Mouse (Mus musculus): Measurements from ENCODE around the gene Bmp3.

The Bmp3 gene

DNA sequence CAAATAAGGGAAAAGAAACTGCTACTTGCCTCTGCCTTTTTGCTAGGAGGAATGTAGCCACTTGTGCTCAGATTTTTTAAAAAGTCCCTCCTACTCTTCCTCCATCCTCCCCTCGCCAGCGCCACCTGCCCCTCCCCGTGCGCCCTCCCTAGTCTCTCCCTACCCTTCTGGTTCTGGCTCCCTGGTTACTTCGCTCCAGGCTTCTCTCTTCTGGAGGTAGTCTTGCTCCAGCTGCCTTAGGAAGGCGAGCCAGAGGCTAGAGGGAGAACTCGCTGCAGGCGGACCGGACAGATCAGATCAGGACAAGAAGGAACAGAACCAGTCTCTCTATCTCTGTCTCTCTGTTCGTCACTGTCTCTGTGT, at the start of gene Bmp3:
TSS of gene Bmp3 (plus strand) at position 152 of the 363 bp plus-strand sequence.
- in situ Hi-C loops (cut with MseI, MboI), result loop anchor here (25.0 kb wide), 1 partner anchor 667 kb away; no protein-coding TSS in a partner anchor

DNA sequence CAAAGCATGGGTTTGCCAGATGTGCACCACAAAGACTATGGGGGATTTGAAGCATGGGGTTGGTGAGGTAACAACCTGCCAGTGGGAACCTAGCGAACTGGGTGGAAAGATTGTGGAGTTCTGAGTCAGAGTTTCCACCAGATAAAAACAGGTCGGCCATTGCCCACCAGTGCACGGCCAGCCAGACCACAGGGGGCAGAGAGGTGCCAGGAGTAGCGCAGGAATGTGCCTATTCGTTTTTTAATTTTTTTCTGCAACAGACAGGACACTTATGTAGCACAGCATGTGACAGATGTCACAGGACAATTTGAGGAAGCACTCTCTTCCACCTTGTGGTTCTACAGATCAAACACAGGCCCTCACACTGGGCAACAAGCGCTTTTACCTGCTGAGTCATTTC, 49.5 kb upstream of the Bmp3 start:
- in situ Hi-C loops (cut with MseI, MboI), result no loop called here

DNA sequence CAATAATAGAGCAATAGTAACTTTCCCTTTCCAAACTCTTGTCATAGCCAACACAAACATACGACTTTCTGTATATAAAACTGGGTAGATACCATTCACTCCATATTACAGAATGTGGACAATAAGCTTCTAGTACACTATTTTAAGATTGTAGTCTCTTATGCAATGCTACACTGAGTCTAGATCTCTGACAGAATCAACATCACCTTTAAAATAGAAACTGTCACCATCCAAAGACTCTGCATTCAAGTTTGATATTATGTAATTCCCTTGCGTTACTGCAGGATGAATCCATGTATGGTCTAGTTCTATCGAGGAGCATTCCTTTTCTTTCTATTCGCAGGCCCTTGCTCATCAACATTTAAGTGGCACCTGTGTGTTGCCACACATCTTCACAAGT, 47.7 kb upstream of the Bmp3 start:
- in situ Hi-C loops (cut with MseI, MboI), result no loop called here

DNA sequence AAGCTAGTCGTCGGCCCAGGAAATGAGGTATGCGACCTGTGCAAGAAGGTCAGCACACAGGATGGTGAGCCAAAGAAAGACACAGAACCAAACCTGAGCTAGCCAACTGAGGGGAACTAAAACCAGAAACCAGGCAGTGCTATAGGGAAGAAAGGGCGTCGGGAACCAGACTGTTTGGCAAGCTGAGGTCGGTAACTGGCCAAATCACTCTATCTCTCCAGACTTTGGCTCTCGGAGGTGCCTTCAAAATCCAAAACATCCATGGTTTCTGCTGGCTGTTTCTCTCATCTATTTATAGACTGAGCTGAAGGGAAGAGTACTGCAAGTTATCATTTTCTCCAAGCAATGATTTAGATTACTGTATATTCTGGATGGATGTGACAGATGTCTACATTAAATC, 47.2 kb upstream of the Bmp3 start:
- in situ Hi-C loops (cut with MseI, MboI), result no loop called here

DNA sequence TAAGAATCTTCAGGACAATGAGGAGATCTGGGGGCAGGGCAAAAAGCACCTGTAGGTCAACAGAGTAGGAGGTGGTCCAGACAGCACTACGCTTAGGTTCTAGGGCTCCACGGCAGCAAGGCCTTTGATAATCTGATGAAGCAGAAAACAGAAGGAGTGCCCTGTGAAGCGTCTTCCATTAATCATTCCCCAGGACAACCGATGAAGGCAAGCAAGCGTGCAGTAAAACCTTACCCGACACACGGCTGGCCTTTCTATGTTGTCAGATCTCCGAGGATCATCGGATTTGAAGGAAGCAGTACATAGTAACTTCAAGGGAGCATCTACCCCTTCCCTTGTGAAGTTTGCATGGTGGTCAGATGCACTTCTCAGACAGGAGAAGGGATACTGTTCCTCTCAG, 46.3 kb upstream of the Bmp3 start:
- in situ Hi-C loops (cut with MseI, MboI), result no loop called here

DNA sequence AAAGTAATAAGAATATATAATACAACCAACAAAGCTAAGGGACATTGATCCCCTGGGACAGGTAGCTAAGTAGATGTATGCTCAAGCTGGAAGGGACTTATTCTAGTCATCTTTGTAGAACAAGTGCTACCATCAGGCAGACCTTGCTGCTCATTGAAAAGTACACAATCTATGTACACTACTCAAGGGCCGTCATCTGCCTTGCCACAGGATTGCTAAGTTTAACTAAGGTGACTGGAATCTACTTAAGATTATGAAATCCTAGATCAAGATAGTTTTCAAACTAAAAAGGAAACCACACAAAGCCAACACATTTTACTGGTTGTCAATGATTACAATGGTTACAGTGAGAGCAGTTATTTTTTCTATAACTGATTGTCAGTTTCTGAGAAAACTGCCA, 41.8 kb upstream of the Bmp3 start:
- in situ Hi-C loops (cut with MseI, MboI), result no loop called here

DNA sequence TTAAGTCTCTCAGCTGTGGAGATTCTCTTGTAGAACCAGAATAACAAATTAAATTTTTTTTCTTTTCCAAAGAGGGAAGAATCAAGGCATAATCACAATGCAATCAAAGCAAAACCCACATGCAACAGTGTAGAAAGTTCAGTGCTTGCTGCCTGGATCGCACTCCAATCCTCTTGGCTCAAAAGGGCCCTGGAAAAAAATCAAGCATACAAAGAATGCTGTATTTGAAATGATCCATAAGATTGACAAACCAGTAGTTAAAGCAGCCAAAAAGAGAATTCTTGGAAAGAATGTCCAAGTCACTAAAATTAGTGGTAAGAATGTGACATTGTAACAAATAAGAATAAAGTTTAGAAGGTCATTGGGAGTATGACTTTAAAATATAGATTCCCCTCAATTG, 38.9 kb upstream of the Bmp3 start:
- in situ Hi-C loops (cut with MseI, MboI), result no loop called here

DNA sequence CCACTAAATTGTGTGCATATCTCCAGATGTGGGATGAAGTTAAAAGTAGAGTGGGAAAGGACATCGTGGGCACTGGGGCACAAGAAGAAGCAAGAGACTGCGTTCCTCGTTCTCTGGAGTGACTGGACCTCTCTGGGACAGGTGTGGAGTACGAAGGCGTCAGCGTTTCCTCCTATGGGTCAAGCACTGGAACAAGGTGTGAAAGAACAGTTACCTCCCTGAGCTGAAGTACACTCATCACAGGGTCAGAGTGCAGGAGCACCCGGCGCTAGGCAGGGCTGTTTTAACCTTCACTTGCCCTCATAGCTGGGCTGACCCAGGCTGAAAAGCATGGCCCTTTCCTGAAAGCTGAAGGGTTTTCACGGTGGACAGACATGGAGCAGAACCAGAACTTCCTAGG, 20.5 kb upstream of the Bmp3 start:
- in situ Hi-C loops (cut with MseI, MboI), result no loop called here

DNA sequence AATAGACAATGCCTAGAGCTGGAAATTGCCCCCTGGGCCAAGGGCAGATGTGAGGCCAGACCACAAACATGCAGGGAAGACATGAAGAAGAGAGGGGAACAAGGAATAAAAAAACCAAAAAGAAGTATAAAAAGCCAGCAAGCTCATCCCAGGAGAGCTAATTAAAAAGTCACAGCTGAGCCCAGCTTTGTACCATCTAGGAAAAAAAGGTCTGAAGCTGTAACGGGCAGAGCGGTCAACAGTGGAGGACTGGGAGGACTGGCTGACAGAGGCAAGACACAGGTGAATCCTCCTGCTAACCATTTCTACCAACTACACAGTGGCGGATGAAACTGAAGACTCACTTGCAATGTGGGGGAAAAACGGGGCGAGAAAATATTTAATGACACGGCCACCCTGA, 19.9 kb upstream of the Bmp3 start:
- in situ Hi-C loops (cut with MseI, MboI), result no loop called here

DNA sequence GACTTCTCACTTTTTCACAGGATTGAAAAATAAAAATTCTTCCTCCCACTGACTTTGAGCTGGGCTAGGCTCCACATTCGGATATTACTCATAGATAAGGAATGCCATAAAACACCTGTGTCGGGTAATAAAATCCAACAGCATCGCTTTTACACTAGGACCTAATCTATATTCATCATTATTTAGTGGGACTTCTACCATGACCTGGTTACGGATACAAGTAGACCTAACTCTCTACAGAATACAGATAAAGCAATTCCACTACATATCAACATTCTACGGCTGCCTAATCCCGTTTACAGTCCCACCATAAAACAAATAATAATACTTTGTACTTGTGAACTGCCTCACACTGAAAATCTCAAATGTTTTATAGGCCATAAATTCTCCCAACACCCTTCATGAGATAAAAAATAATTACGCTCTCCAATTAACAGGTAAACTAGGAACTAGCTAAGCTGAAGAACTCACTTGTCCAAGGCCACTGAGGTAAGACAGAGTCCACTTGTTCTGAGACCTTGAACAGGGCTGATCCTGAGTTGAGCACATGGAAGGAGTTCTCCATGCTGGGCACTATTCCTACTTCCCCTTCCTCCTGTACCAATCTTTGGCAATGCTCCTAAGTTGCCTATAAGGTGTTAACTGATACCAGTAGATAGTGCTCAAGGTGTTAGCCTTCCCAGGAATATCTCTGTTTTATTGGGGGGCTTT, 11.5 kb upstream of the Bmp3 start:
- in situ Hi-C loops (cut with MseI, MboI), result no loop called here

DNA sequence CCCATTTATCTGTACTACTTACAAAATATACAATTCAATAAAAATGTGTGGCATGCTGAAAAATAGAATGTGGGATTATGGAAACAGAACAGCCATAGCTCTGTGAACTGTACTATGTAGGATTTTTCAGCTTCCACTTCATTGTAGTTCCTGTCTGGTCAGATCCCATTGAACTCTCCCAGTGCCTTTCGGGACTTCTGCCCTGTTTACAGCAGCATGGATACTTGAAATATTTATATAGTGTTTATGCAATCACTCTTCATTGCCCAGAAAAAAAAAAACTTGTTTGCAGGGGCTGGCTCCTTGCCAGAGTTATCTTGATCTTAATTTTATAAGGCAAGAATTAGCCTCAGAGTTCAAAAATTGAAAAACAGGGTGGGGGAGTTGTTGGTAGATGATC, 9.6 kb upstream of the Bmp3 start:
- in situ Hi-C loops (cut with MseI, MboI), result no loop called here

DNA sequence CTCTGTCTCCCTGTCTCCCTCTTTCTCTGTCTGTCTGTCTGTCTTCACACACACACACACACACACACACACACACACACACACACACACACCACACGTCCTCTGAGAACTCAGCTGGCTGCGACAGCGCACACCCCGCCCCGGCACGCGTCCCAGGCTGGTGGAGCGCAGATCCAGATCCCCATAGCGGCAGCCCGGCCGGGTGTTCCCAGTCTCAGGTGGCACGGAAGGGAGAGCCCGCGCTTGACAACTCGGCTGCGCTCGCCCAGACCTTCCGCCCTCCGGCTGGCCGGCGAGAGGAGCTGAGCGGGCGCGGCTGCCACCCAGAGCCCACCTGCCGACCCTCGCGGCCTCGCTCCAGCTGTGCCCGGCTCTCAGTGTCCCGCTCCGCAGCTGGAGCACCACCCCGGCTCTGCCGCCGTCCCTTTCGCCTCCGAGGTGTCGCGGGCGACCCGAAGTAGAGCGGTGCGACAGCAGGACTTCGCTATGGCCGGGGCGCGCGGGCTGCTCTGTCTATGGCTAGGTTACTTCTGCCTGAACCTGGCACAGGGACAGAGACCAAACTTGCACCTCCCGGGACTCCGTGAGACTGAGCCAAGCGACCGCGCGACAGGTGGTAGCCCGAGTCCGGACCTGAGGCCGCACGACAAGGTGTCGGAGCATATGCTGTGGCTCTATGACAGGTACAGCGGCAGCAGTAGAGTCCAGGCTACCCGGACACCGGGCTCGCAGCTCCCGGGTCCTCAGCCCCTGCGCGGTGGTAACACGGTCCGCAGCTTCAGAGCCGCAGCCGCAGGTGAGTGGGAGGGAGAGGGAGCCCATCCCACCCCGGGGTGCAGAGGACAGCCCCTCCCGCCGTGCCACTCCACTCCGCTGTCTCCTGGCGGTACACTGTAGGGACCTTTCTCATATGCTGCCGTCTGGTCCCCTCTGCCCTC, 681 bp downstream of the Bmp3 start:
- in situ Hi-C loops (cut with MseI, MboI), result loop anchor here (25.0 kb wide), 1 partner anchor 668 kb away; no protein-coding TSS in a partner anchor

DNA sequence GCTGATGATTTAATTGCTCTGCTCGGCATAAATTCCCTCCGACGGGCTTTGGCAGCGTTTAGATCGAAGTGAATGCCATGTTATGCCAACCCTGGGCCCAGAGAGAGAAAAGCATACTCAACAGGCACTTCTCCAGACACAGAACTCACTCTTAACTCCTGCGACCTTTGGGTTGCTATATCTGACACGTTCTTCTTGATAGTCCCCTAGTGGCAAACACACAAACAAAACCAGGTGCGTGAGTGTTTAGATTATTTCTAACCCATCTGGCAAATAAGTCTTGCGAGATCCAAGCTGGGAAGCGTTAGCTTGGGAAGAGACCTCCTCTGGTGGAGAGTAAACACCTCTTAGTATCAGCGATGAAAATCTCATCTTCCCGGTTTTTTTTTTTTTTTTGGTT, 1.5 kb downstream of the Bmp3 start:
- in situ Hi-C loops (cut with MseI, MboI), result loop anchor here (25.0 kb wide), 1 partner anchor 668 kb away; no protein-coding TSS in a partner anchor

DNA sequence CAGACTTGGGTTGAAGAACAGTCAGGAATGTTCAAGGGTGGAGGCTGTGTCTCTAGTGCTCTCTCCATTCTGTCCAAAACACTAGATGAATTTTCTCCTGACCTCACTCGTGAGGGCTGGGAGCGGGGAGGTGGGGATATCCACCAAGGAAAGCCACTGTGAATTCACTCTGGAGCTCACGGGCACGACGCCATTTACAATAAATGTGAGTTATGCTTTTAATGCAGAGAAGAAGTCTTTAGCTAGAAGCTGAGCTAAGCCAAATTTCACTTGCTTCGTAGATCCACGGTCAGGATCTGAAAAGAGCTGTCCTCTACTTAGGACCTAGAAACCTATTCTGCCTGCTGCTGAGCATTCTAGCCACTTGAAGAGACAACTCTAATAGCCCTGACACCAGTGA, 2.1 kb downstream of the Bmp3 start:
- in situ Hi-C loops (cut with MseI, MboI), result loop anchor here (25.0 kb wide), 1 partner anchor 669 kb away; no protein-coding TSS in a partner anchor

DNA sequence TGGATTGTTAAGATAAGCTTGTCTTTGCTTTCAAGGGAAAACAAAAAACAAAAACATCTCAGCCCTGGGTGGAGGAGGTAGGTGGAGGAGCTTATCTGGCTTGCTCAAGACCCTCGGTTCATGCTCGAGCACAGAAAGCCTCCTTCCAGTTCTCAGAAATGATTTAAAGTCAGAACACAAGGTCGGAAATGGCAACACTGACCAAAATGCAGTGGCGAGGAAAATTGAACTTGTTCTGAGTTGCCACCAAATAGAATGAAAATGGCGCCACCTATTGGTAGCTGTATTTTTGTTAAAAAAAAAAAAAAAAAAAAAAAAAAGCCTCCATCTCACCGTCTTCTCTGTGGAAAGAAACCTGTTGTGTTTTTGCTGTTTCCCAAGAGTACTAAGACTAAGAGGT, 9.7 kb downstream of the Bmp3 start:
- in situ Hi-C loops (cut with MseI, MboI), result loop anchor here (25.0 kb wide), 1 partner anchor 677 kb away; no protein-coding TSS in a partner anchor

DNA sequence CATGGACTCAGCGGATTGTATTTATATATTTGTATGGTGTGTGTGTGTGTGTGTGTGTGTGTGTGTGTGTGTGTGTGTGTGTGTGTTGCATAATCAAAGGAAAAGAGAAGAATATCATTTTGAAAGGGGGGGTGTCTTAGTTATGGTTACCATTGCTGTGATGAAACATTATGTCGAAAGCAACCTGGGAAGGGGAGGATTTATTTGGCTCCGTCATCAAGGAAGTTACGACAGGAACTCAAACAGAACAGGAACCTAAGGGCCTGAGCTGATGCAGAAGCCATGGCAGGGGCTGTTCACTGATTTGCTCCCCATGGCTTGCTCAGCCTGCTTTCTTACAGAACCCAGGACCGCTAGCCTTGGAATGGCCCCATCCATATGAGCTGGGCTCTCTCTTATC, 10.9 kb downstream of the Bmp3 start:
- in situ Hi-C loops (cut with MseI, MboI), result loop anchor here (25.0 kb wide), 1 partner anchor 678 kb away; no protein-coding TSS in a partner anchor

DNA sequence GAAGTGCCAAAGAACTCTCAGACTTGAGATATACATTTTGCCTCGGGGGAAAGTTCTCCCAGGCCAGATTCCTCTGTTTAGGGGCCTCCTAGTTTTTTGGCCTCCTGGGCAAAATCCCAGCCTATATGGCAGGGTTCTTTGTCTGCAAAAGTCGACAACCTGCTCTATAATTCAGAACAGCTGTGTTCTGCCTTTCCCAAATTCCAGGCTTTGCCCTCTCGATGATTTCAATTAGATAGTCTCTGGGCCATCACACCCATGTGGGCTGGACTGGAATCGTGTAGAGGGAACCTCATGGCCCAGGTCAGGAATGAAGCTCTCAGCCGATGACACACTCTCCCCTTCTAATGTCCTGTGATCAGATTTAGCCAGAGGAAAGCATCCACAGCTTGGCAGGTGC, 21.8 kb downstream of the Bmp3 start:
- in situ Hi-C loops (cut with MseI, MboI), result loop anchor here (5.0 to 10.0 kb wide), 3 partner anchors 171 to 524 kb away; no protein-coding TSS in a partner anchor

DNA sequence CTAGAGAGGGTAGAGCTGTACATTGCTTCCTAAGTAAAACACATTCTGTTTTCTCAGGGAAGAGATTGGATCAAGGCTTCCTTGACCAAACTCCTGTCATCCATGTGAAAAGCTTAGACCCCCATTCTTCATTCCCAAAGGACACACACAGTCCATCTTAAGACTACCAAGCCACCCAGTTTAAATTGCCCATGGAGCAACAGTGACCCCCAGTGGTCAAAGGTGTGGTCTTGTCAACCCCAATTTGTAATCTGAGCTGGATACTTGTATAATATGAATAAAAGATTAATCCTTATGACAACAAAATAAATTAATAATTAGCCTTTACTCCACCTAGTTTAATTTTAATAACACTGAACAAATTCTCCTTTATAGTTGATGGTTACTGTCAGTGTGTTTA, 24.7 kb downstream of the Bmp3 start:
- in situ Hi-C loops (cut with MseI, MboI), result loop anchor here (5.0 to 10.0 kb wide), 3 partner anchors 174 to 527 kb away; no protein-coding TSS in a partner anchor

DNA sequence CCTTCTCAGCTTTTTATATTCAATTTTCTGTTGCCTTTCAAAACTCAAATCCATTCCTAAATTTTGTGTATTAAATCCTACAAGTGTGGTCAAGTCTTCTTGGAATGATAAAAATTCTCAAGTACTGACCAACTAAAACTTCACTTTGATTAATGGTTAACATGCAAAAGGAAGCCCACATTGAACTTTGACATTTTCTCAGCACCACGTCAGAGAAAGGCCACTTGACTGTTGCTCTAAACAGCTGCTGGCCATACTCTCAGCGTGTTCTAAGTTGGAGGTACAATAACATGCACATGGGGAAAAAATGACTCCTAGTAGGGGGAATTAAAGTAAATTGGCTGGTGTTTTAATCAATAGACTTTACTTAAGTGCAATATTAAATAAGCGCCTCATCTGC, 27.9 kb downstream of the Bmp3 start:
- in situ Hi-C loops (cut with MseI, MboI), result no loop called here

DNA sequence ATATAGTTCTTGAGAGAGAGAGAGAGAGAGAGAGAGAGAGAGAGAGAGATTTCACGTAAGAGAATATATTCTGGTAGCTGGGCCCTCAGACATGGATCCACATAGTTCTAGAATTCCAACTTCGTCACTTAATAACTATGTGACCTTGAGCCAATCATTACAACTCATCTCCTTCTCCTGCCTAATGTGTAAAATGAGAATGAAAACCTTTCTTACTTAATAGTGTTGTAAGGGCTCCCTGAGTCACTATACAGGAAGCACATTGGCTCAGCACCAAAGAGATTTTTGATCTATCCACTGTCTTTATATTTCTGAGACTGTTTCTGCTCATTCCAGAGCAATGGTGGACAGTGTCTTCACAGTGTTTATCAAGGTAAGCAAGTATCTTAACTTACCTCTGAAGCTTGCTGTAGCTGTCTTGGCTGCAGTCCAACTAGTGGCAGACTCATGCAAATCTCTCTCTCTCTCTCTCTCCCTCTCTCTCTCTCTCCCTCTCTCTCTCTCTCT, 36.4 kb downstream of the Bmp3 start:
- in situ Hi-C loops (cut with MseI, MboI), result loop anchor here in 1 of 2 experiments (10.0 kb wide), 1 partner anchor 264 kb away; no protein-coding TSS in a partner anchor

DNA sequence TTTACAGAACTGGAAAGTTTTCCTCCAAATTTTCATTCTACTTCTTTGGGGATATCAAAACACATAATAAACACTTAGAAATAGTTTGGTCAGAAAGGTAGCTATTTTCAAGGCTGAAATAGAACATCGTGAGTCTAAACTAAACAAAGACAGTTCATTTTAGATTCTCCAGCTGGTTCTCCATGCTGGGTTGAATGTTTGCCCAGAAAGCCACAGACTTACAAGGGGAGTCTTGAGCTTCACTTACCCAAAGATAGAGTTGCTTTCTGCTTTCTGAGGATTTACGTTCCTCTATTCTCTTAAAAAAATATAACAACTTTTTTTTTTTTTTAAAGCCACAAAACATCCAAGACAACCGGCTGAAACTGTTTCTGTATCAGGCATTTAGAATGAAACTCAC, 40.1 kb downstream of the Bmp3 start:
- in situ Hi-C loops (cut with MseI, MboI), result loop anchor here in 1 of 2 experiments (10.0 kb wide), 1 partner anchor 261 kb away; no protein-coding TSS in a partner anchor

DNA sequence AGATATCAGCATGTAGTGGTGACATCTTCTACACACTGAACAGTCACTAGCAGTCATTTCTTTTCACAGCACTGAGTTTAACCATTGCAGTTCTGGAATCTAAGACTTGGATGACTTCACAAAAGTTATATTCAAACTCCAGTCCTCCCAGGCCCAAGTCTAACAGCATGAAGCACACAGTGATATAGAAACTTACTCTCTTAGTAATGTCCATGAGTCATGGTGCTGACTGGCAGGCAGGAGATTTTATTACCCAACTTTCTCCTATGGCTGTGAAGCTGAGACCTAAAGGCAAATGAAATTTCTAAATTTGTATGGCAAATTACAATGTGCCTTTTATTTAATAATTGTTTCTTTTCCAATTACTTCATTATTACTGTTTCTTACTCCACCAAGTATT, 43.7 kb downstream of the Bmp3 start:
- in situ Hi-C loops (cut with MseI, MboI), result loop anchor here in 1 of 2 experiments (10.0 kb wide), 1 partner anchor 257 kb away; no protein-coding TSS in a partner anchor
